Mouse (Mus musculus) embryonic stem cell, embryonic (primary cell): ENCODE measurements around the gene Nlrp4f.

Experiments used
- CTCF ChIA-PET, 4 experiments: fragments of 300-600 bp in 2 of 4; fragments of 350-600 bp in 2 of 4; sonication (Branson Sonifier 250); formaldehyde crosslinking; loops; one replicate each; lab custom pipeline; 2022; ENCODE audit warnings: inconsistent platforms in 2 of 4; lab: Charles Lee
- POLR2A ChIA-PET, 4 experiments: fragments of 300-600 bp in 2 of 4; fragments of 350-600 bp in 2 of 4; sonication (Branson Sonifier 250); formaldehyde crosslinking; loops; one replicate each; lab custom pipeline; 2022; ENCODE audit warnings: antibody characterized with exemption in 4 of 4, inconsistent platforms in 1 of 4; lab: Charles Lee

Gene Nlrp4f

GRCm38 (mm10) chr13:65205877-65206276, at the start of gene Nlrp4f:
Gene Nlrp4f, minus strand, starts transcription at chr13:65205977.
- ChIA-PET POLR2A (interaction anchor here in 2 of 4 experiments (0.8 to 4.3 kb wide), 6 partner anchors 11 to 41 kb away, joined by 3 to 59 read pairs (median 4); no protein-coding TSS in a partner anchor), CTCF (no interaction called here)

- CTCF ChIA-PET: interaction anchor here in 3 of 4 experiments (1.3 to 2.9 kb wide), 4 partner anchors 14 to 67 kb away, joined by 3 to 16 read pairs (median 13); no protein-coding TSS in a partner anchor
- POLR2A ChIA-PET: interaction anchor here in 3 of 4 experiments (0.6 to 3.4 kb wide), 14 partner anchors 14 to 335 kb away, joined by 3 to 17 read pairs (median 4); partner anchors contain the start of genes Mfsd14b (in 1 of the 3) and Nlrp4f (in 1 of the 3)
Observed at GRCm38 (mm10) chr13:65243273-65243672, 37.5 kb upstream of the Nlrp4f start.

GRCm38 (mm10) chr13:65242319-65242787, 36.6 kb upstream of the Nlrp4f start:
- CTCF ChIA-PET: interaction anchor here in 3 of 4 experiments (0.6 to 2.9 kb wide), 3 partner anchors 66 to 1073 kb away, joined by 4 to 16 read pairs (median 14); no protein-coding TSS in a partner anchor
- POLR2A ChIA-PET: interaction anchor here in 2 of 4 experiments (0.7 to 3.9 kb wide), 9 partner anchors 10 to 71 kb away, joined by 3 to 35 read pairs (median 11); partner anchors contain the start of gene Nlrp4f (in 1 of the 2)

DNA sequence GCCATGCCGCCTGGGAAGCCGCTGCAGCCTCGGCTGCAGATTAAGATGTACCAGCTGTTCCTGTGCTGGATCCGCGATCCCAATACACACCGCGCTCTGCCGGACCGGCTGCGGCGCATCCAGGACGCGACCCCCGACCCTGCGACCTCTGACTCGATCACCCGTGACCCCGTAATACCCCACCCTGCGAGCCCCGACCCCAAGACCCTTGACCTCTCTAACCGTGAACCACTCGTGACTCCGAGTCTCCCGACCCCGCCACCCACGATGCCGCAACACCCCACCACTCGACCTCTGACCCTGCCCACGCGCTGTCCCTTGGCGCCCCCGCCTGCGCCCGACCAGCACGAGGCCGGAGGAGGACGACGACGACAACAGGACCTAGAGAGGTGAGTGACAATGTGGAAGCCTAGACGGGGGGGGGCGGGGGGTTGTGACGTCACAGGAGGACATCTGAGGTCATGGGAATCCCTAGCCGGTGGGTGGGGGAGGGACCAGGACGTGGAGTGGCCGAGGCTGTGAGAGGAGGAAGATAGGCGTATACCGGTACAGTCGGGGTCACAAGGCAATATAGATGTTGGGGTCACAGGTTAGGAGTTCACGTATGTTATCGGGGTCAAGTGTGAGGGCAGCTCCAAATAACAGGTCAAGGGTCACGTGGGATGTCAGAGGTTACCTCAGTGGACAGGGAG, 36.0 kb upstream of the Nlrp4f start:
- ChIA-PET CTCF (interaction anchor here in 2 of 4 experiments (0.5 to 2.7 kb wide), 3 partner anchors 66 to 1073 kb away, joined by 3 to 14 read pairs (median 4); no protein-coding TSS in a partner anchor), POLR2A (interaction anchor here in 3 of 4 experiments (0.6 to 3.9 kb wide), 16 partner anchors 11 to 130 kb away, joined by 3 to 35 read pairs (median 7); partner anchors contain the start of gene Mfsd14b (in 2 of the 3))

DNA sequence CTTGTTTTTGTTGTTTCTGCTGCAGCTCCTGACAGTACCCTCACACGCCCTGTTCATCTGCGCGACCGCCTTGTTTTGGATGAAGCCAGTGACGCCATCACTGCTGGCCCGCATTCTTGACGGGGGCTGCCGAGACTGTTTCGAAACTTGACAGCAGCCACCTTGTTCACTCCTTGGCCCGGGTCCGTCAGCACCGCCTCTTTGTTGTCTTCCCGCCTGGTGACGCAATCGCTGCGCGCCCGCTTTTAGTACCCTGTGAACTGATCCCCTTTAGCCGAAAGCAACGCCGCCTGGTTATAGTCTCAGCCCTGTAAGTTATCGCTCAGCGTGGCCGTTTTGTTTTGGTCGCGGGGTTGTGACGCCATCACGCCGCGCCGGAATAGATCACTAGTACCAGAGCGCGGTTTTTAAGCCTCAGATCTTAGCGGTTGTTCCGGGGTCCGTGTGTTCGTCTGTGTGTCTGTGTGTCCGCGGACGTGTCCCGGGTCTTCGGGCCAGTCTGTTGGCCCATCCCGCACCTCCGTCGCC, 35.4 kb upstream of the Nlrp4f start:
- ChIA-PET CTCF (interaction anchor here in 2 of 4 experiments (0.5 to 1.9 kb wide), 4 partner anchors 39 to 991 kb away, joined by 3 to 8 read pairs (median 4); no protein-coding TSS in a partner anchor), POLR2A (interaction anchor here (0.6 to 3.9 kb wide), 34 partner anchors 11 to 809 kb away, joined by 3 to 41 read pairs (median 7); partner anchors contain the start of genes Mfsd14b (in 2 of the 4) and Cdk20 (in 1 of the 4))

DNA sequence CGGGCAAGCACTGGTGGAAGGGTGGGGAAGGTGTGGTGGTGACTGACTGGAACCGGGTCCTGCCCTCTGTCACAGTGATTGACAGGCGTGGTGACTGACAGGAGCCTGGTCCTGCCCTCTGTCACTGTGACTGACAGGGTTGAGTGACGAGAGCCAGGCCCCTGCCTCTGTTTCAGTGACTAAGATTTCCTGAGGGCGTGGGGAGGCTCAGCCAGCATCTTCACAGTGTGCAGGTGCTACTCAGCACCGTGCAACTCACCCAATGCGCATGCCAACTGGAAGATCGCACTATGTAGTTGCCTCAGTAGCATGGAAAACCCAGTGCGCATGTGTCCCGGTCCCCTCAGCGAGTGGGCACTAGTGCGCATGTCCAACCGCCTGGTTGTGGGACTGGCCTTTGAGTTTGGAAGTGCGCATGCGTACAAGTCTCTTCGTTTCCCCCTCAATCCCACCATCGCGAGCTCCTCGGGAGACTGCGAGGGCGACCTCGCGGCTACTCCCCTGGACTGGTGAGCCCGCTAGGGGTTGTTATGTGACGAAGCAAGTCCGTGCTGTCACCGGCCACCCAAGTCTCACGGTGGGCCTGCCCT, 34.8 kb upstream of the Nlrp4f start:
- CTCF ChIA-PET: interaction anchor here in 2 of 4 experiments (0.5 to 1.9 kb wide), 4 partner anchors 39 to 64 kb away, joined by 3 to 8 read pairs (median 4); no protein-coding TSS in a partner anchor
- POLR2A ChIA-PET: interaction anchor here (0.8 to 3.9 kb wide), 38 partner anchors 10 to 1272 kb away, joined by 3 to 41 read pairs (median 5); partner anchors contain the start of genes Mfsd14b (in 3 of the 4) and Cdk20 (in 2 of the 4)

DNA sequence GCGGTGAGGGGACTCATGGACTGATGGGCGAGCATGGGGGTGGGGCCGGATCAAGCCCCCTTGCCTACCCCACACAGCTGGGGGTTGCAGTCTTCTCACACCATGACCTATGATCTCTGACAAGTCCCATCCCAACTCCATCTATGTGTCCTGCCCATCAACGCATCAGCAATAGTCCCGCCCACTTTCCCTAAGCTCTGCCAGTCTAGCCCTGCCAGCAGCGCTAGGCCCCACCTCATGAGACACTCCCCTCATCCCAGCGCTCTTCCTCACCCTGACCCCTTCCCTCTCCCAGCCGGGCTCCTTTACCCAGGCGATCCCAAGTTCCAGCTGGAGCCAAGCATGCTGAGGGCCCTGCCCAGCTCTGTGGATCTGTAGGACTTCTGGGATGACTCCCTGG, 31.4 kb upstream of the Nlrp4f start:
- ChIA-PET POLR2A (interaction anchor here in 2 of 4 experiments (0.9 to 2.3 kb wide), 11 partner anchors 9 to 125 kb away, joined by 3 to 13 read pairs (median 4); partner anchors contain the start of genes Mfsd14b (in 1 of the 2) and Zfp369 (in 1 of the 2)), CTCF (no interaction called here)

DNA sequence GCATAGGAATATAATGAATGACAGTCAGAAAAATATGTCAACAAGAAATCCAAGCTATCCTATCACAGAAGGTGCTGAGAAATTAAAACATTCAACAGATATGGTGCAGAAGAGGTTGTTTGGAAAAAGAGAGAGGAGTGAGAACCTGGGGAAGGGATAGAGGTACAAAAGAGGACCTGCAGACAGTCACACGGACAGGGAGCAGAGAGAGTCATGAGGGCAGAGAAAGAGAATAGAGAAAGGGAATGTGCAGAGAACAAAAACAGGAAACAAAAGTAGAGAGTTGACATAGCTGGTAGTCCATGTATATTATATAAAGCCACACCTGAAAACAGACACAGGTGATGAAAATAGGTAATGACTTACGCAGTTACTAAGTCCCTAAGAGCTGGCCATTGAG, 20.9 kb upstream of the Nlrp4f start:
- POLR2A ChIA-PET: interaction anchor here in 2 of 4 experiments (0.9 to 6.9 kb wide), 10 partner anchors 7 to 22 kb away, joined by 3 to 41 read pairs (median 12); no protein-coding TSS in a partner anchor

GRCm38 (mm10) chr13:65225945-65226344, 20.2 kb upstream of the Nlrp4f start:
- CTCF ChIA-PET: interaction anchor here in 1 of 4 experiments (0.6 kb wide), 1 partner anchor 1108 kb away, joined by 3 read pairs; no protein-coding TSS in a partner anchor
- POLR2A ChIA-PET: interaction anchor here in 2 of 4 experiments (1.2 to 6.9 kb wide), 7 partner anchors 9 to 21 kb away, joined by 3 to 41 read pairs (median 17); no protein-coding TSS in a partner anchor

More for the DNA sequence above, 20.9 kb upstream of the Nlrp4f start:
- CTCF ChIA-PET: no interaction called here

DNA sequence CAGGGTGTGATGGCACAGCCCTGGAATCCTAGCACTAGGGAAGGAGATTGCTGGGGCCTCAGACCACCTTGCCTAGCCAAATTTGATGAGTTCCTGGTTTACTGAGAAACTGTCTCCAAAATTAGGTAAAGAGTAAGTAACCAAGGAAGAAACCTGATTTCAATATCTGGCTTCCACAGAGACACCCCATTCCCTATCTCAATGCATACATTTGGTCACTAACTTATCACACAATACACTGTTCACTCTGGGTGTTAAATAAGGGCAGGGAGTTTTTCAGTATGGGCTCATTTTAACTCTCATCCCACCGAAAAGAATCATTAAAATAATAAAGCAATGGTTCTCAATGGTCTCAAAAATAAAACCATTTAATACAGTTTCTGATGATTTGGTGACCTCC, 5.1 kb downstream of the Nlrp4f start:
- POLR2A ChIA-PET: interaction anchor here in 2 of 4 experiments (0.8 to 1.8 kb wide), 3 partner anchors 10 to 40 kb away, joined by 4 to 5 read pairs (median 5); no protein-coding TSS in a partner anchor
- CTCF ChIA-PET: no interaction called here

DNA sequence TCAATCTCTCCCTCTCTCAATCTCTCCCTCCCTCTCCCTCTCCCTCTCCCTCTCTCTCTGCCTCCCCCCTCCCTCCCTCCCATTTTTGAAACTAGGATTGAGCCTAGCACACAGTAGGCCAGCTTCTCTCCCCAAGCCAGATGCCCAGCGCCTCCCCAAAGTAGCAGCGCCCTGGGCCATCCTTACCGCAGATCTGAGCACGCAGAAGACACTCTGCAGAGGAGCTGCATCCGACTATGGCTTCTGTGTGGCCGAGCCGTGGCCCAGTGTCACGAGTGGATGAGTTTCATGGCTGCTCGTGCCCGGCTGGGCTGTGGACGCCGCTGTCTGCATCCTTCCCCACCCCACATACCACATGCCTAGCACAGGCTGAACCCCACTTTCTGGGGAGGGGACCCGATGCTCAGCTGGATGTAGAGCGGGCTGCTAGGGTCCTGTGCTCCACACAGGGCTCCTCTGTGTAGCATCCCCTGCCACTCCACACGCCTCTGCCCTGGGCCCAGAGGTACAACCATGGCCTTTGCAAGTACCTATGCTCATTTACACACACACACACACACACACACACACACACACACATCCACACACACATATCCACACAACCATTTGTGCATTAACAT, 29.2 kb downstream of the Nlrp4f start:
- CTCF ChIA-PET: interaction anchor here (0.6 to 1.5 kb wide), 20 partner anchors 10 to 1197 kb away, joined by 3 to 16 read pairs (median 4); no protein-coding TSS in a partner anchor
- POLR2A ChIA-PET: interaction anchor here (0.6 to 1.5 kb wide), 22 partner anchors 10 to 817 kb away, joined by 3 to 18 read pairs (median 4); partner anchors contain the start of genes Mfsd14b (in 1 of the 4) and Zfp369 (in 1 of the 4)

DNA sequence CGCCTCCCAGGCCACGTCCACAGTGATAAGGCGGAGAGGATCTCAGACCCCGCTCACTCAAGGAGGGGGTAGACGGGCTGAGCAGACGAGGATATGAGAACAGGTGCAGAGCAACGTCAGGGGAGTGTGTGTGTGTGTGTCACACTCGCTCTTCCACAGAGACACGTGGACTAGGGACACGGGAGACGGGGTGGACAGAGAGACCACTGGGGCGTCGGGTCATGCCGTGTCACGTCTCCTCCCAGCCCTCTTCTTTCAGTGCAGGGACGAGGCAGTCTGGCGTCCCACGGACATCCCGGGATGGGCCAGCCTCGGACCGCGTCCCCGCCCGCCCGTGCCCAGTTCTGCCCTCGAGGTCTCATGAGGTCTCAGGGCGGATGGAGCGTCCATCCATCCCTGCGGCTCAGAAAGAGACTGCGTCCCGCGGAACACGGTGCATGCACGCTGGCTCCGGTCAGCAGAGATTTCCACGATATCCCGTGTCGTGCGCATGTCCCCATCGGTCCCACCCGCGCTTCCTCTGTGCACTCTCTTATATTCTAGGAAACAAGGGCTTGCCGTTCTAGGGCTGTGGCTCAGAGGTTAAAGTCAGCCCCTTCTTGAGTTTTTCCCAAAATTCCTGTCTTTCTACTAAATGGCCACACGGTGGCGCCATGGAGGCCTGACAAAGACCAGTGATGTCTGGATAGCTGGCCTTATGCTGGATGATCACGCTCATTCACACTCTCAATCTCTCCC, 29.9 kb downstream of the Nlrp4f start:
- ChIA-PET CTCF (interaction anchor here (0.6 to 1.5 kb wide), 20 partner anchors 11 to 1196 kb away, joined by 3 to 16 read pairs (median 4); no protein-coding TSS in a partner anchor), POLR2A (interaction anchor here in 3 of 4 experiments (0.6 to 1.9 kb wide), 22 partner anchors 11 to 817 kb away, joined by 3 to 18 read pairs (median 4); partner anchors contain the start of genes Mfsd14b (in 1 of the 3) and Zfp369 (in 1 of the 3))

GRCm38 (mm10) chr13:65174102-65174501, 31.7 kb downstream of the Nlrp4f start:
- POLR2A ChIA-PET: interaction anchor here in 2 of 4 experiments (0.7 to 1.9 kb wide), 6 partner anchors 9 to 84 kb away, joined by 3 to 7 read pairs (median 4); no protein-coding TSS in a partner anchor

GRCm38 (mm10) chr13:65149940-65150339, 55.8 kb downstream of the Nlrp4f start, which contains the start of gene Olfr466:
Gene Olfr466, plus strand, starts transcription at chr13:65150240.
- CTCF ChIA-PET: interaction anchor here in 1 of 4 experiments (0.6 kb wide), 1 partner anchor 568 kb away, joined by 4 read pairs; no protein-coding TSS in a partner anchor
- POLR2A ChIA-PET: interaction anchor here in 1 of 4 experiments (1.3 kb wide), 1 partner anchor 38 kb away, joined by 5 read pairs; no protein-coding TSS in a partner anchor

More at GRCm38 (mm10) chr13:65174102-65174501, 31.7 kb downstream of the Nlrp4f start:
- CTCF ChIA-PET: no interaction called here

GRCm38 (mm10) chr13:65137789-65138188, 68.0 kb downstream of the Nlrp4f start, which contains the start of gene Olfr465-ps1:
Gene Olfr465-ps1, plus strand, starts transcription at chr13:65138089.
- CTCF ChIA-PET: no interaction called here
- POLR2A ChIA-PET: no interaction called here
